In the genomic region with DNA sequence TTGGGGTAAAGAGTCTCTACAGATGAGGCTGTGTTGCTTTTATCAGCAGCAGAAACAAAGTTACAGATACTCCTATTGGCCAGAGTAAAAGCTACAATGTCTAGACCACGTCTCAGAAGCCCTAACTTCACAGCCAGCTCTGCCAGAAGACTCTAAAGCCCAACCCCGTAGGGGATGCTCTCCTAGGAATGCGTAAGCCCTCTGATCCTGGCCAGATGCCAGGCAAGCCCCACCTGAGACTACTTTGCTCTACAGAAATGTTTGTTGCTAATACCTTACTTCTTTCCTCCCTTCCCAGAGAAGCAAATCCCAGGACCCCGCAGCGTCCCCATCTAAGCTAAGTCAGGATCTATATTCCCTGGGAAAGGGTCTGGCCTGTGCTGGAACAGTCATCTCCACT, we compare ENCODE assay signal across 32 mouse cellular contexts. TPM values are rescaled to one million over a fixed set of nuclear protein-coding genes. Genes with fewer than 3 reads are reported as not detected.
DNase-seq lines count a peak whose midpoint lies in the region; ATAC-seq lines count a peak whose summit lies in the region.
"Had no signal": no experiment of that assay in that cellular context is flagged by ENCODE, and none has a peak within 500 bp of the region (broad histone marks: within the 10 kb centered on the region; RNA-seq: fewer than 3 reads in every experiment).

No protein-coding gene starts in this region.

- H3K27ac ChIP-seq in heart, embryonic 10.5 days = 0 out of 2 replicates have a peak overlapping the region, but pooled peaks have one; percentile 6
- no peak overlapping the region for H3K27ac ChIP-seq in midbrain, embryonic 14.5 days (replicated peaks; ENCODE audit: low read depth, low read length)
- no peak overlapping the region for H3K27ac ChIP-seq in midbrain, embryonic 13.5 days
- H3K27ac ChIP-seq: embryonic facial prominence, embryonic 13.5 days; forebrain, embryonic 10.5 days; forebrain, embryonic 13.5 days; heart, adult 2 months; hindbrain, embryonic 10.5 days; hindbrain, embryonic 13.5 days; hindbrain, postnatal 0 days had no signal

- H3K4me1 ChIP-seq in heart, embryonic 10.5 days = peaks cover 37% of the 10 kb centered on the region
- peaks cover 8% of the 10 kb centered on the region for H3K4me1 ChIP-seq in midbrain, embryonic 14.5 days (ENCODE audit: control insufficient read depth, insufficient read depth, low read length)
- H3K4me1 ChIP-seq in midbrain, embryonic 13.5 days (replicated peaks) = peaks cover 34% of the 10 kb centered on the region

- no peaks in the 10 kb centered on the region for H3K9me3 ChIP-seq in heart, embryonic 10.5 days
- H3K9me3 ChIP-seq in midbrain, embryonic 14.5 days (ENCODE audit: control insufficient read depth, low read length) = no peaks in the 10 kb centered on the region
- no peaks in the 10 kb centered on the region for H3K9me3 ChIP-seq in midbrain, embryonic 13.5 days
- H3K9me3 ChIP-seq: embryonic facial prominence, embryonic 13.5 days; forebrain, embryonic 10.5 days; forebrain, embryonic 13.5 days; hindbrain, embryonic 10.5 days; hindbrain, embryonic 13.5 days had no signal

- no peak overlapping the region for H3K4me3 ChIP-seq in heart, embryonic 10.5 days
- H3K4me3 ChIP-seq in midbrain, embryonic 14.5 days (replicated peaks; ENCODE audit: low read depth, low read length) = no peak overlapping the region
- no peak overlapping the region for H3K4me3 ChIP-seq in midbrain, embryonic 13.5 days (replicated peaks)
- H3K4me3 ChIP-seq: embryonic facial prominence, embryonic 13.5 days; forebrain, embryonic 10.5 days; forebrain, embryonic 13.5 days; heart, adult 2 months; hindbrain, embryonic 10.5 days; hindbrain, embryonic 13.5 days had no signal

- no peak for ATAC-seq in midbrain, embryonic 14.5 days (ENCODE audit: low FRiP score, low TSS enrichment)
- ATAC-seq in midbrain, embryonic 13.5 days = no peak
- ATAC-seq: forebrain, embryonic 13.5 days; forebrain, embryonic 16.5 days; hindbrain, postnatal 0 days; inflammation-experienced regulatory T-cells, adult 6 months had no signal

- WGBS in heart, embryonic 10.5 days = 32% methylated on average over 5 of the region's 5 CpGs
- WGBS in midbrain, embryonic 14.5 days = 30% methylated on average over 5 of the region's 5 CpGs
- WGBS in midbrain, embryonic 13.5 days = 33% methylated on average over 5 of the region's 5 CpGs

- peaks cover 49% of the 10 kb centered on the region for H3K27me3 ChIP-seq in heart, embryonic 10.5 days (ENCODE audit: insufficient read depth, poor library complexity, severe bottlenecking)
- H3K27me3 ChIP-seq in midbrain, embryonic 14.5 days (ENCODE audit: control insufficient read depth, insufficient read depth, low read length) = no peaks in the 10 kb centered on the region
- H3K27me3 ChIP-seq in midbrain, embryonic 13.5 days = peaks cover 11% of the 10 kb centered on the region; the same call in 1 of the 2 replicates

- H3K9ac ChIP-seq in midbrain, embryonic 14.5 days (replicated peaks; ENCODE audit: low read length) = no peak overlapping the region
- H3K9ac ChIP-seq in midbrain, embryonic 13.5 days (replicated peaks) = no peak overlapping the region
- H3K9ac ChIP-seq: embryonic facial prominence, embryonic 13.5 days; forebrain, embryonic 13.5 days; hindbrain, embryonic 13.5 days had no signal

- H3K36me3 ChIP-seq in heart, embryonic 10.5 days = no peaks in the 10 kb centered on the region
- no peaks in the 10 kb centered on the region for H3K36me3 ChIP-seq in midbrain, embryonic 14.5 days (ENCODE audit: control insufficient read depth, insufficient read depth, low read length)
- no peaks in the 10 kb centered on the region for H3K36me3 ChIP-seq in midbrain, embryonic 13.5 days
- H3K36me3 ChIP-seq: embryonic facial prominence, embryonic 13.5 days; forebrain, embryonic 10.5 days; hindbrain, embryonic 10.5 days; hindbrain, embryonic 13.5 days had no signal

- H3K4me2 ChIP-seq in midbrain, embryonic 14.5 days (ENCODE audit: low read length) = no peak overlapping the region
- no peak overlapping the region for H3K4me2 ChIP-seq in midbrain, embryonic 13.5 days (replicated peaks)
- H3K4me2 ChIP-seq: embryonic facial prominence, embryonic 13.5 days; forebrain, embryonic 13.5 days; heart, embryonic 11.5 days; hindbrain, embryonic 13.5 days had no signal

- intact Hi-C loops in heart, postnatal 14 days (cut with DNase I) = no loop called here

- DNase-seq in heart, embryonic 10.5 days (ENCODE audit: low spot score) = no peak
- no peak for DNase-seq in heart, postnatal 14 days
- DNase-seq in midbrain, embryonic 14.5 days = peak; percentile 41
- DNase-seq in testis, postnatal 14 days (ENCODE audit: low spot score) = peak; percentile 83
- DNase-seq in right cerebral cortex, postnatal 36 days (ENCODE audit: low spot score in 2 of 2) = no peak
- DNase-seq: adrenal gland, adult 2 months; adrenal gland, postnatal 14 days; cerebellum, adult 11 months; cerebellum, adult 2 months; cerebellum, adult 9-11 months; cerebellum, postnatal 25 days; gastrocnemius, postnatal 10 days; gastrocnemius, postnatal 36 days; heart, adult 2 months; heart, postnatal 36 days had no signal

RNA-seq across cellular contexts. Expression of gene Pou3f1, which starts 8.7 kb away (rescaled TPM):
- polyA plus RNA-seq in heart, embryonic 10.5 days (2016; fragmentation: Nextera tagmentation; extraction: Ambion mirVana) = 0.10 and 0.35 TPM in 2 replicates
- under 1 TPM in 1 of 2 experiments, not detected in 1; 0.07 TPM for total RNA-seq in heart, postnatal 14 days (2021)
- 21.7 and 22.6 TPM in 2 replicates for polyA plus RNA-seq in midbrain, embryonic 14.5 days (2014; fragmentation: Nextera tagmentation; extraction: Ambion mirVana)
- 14.2 and 19.3 TPM in 2 replicates for polyA plus RNA-seq in midbrain, embryonic 13.5 days (2015; fragmentation: Nextera tagmentation; extraction: Ambion mirVana)
- total RNA-seq: common myeloid progenitor, adult 5-6 weeks; granulocyte monocyte progenitor cell, adult 5-6 weeks had no signal
- polyA plus RNA-seq: inflammation-experienced regulatory T-cells, adult 6 months had no signal

RNA-seq across cellular contexts. Expression of gene 3100002H09Rik, which starts 37.3 kb away (rescaled TPM):
- polyA plus RNA-seq in heart, embryonic 10.5 days (2016; fragmentation: Nextera tagmentation; extraction: Ambion mirVana) = 0.20 TPM in 1 of 2 replicates, not detected in the other
- total RNA-seq in heart, postnatal 14 days (2021) = not detected
- polyA plus RNA-seq in midbrain, embryonic 14.5 days (2014; fragmentation: Nextera tagmentation; extraction: Ambion mirVana) = 0.61 and 0.84 TPM in 2 replicates
- 0.79 and 1.1 TPM in 2 replicates for polyA plus RNA-seq in midbrain, embryonic 13.5 days (2015; fragmentation: Nextera tagmentation; extraction: Ambion mirVana)
- total RNA-seq: adrenal gland, adult 2 months; adrenal gland, postnatal 14 days; adrenal gland, postnatal 4 days; common myeloid progenitor, adult 5-6 weeks; ES-E14; gastrocnemius, adult 18-20 months; gastrocnemius, postnatal 10 days; gastrocnemius, postnatal 36 days; granulocyte monocyte progenitor cell, adult 5-6 weeks; heart, adult 2 months; heart, postnatal 36 days had no signal
- polyA plus RNA-seq: adrenal gland, adult 2 months; cerebellum, adult 2 months; embryonic facial prominence, embryonic 13.5 days; heart, adult 2 months; heart, embryonic 11.5 days; heart, embryonic 14.5 days; heart, postnatal 0 days; hindbrain, embryonic 10.5 days; hindbrain, embryonic 13.5 days; inflammation-experienced regulatory T-cells, adult 6 months had no signal

RNA-seq across cellular contexts. Expression of gene Utp11, which starts 45.5 kb away (rescaled TPM):
- 53.0 and 63.6 TPM in 2 replicates for polyA plus RNA-seq in heart, embryonic 10.5 days (2016; fragmentation: Nextera tagmentation; extraction: Ambion mirVana)
- total RNA-seq in heart, postnatal 14 days (2021) = 10 to 100 TPM; 11.6 to 12.0 TPM
- polyA plus RNA-seq in midbrain, embryonic 14.5 days (2014; fragmentation: Nextera tagmentation; extraction: Ambion mirVana) = 37.6 and 38.2 TPM in 2 replicates
- polyA plus RNA-seq in midbrain, embryonic 13.5 days (2015; fragmentation: Nextera tagmentation; extraction: Ambion mirVana) = 48.3 and 51.1 TPM in 2 replicates

RNA-seq across cellular contexts. Expression of gene Fhl3, which starts 52.6 kb away (rescaled TPM):
- 3.9 and 5.4 TPM in 2 replicates for polyA plus RNA-seq in heart, embryonic 10.5 days (2016; fragmentation: Nextera tagmentation; extraction: Ambion mirVana)
- 10 to 100 TPM; 13.0 to 13.9 TPM for total RNA-seq in heart, postnatal 14 days (2021)
- 0.73 and 1.8 TPM in 2 replicates for polyA plus RNA-seq in midbrain, embryonic 14.5 days (2014; fragmentation: Nextera tagmentation; extraction: Ambion mirVana)
- 2.8 and 3.0 TPM in 2 replicates for polyA plus RNA-seq in midbrain, embryonic 13.5 days (2015; fragmentation: Nextera tagmentation; extraction: Ambion mirVana)

Comparison
In these comparisons a context has a peak if more than half of its experiments do, and no peak if none do; other contexts are left out.
1. DNase-seq: peak in midbrain, embryonic 14.5 days (single experiment) and testis, postnatal 14 days (single experiment); none in heart, embryonic 10.5 days (single experiment), heart, postnatal 14 days (0 of 2) and right cerebral cortex, postnatal 36 days (0 of 2).
2. RNA of gene Pou3f1, which starts 8.7 kb away (polyA plus RNA-seq): 21.7 to 22.6 TPM in midbrain, embryonic 14.5 days and 14.2 to 19.3 TPM in midbrain, embryonic 13.5 days; 0.10 to 0.35 TPM in heart, embryonic 10.5 days; every median in the first group is over 10 times any median in the second.